Mouse (Mus musculus) ZHBTc4 (cell line): ENCODE measurements around the gene Cwc25.
A peak's percentile ranks its signal among the peaks of the same experiment; 100 is the strongest.
"Not testable (repeated sequence)": the region's sequence is repeated elsewhere in the genome, so short reads cannot be mapped to it uniquely, and the experiment has no call there.

Experiments
- DNase-seq: peaks from one replicate; pipeline ENCODE4 v3.0.0-alpha.2; 2011; ENCODE audit warnings: low read depth, low spot score

Gene Cwc25

DNA sequence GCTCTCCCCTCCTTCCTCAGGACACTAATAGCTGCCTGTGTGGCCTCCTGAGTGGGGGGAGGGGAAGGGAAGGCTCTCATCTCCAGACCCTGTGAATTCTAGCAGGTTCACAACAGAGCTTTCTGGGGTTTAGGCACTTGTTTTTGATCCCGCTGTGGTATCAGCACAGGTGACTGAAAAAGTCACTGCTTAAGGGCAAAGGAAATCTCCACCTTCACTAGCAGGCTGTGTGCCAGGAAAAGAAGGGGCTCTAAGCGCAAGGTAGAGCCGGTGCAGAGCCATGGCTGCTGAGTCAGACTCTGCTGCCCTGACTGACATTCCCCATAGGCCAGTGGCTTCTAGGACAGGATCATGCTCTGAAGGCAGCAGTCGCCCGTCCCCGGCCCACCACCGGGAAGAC lies 37.6 kb downstream of the Cwc25 start:
- DNase-seq: no peak

DNA sequence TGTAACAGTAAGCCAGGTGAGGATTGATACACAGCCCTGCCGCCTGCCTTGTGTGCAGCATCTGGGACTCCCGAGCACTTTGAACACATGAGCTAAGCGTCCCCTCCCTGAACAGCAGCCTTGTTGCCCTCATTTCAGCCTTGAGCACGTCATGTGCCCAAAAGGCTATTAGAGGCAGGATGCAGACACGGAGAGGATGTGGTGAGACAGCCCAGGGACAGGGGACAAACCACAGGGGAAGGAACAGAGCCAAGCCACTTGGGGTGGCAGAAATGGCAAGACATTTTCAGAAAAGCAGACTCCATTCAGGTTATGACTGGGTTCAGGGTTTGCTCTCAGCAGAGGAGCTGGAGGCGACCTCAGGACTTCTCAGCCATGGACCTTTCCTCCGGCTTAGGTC lies 38.0 kb downstream of the Cwc25 start:
- no peak for DNase-seq

DNA sequence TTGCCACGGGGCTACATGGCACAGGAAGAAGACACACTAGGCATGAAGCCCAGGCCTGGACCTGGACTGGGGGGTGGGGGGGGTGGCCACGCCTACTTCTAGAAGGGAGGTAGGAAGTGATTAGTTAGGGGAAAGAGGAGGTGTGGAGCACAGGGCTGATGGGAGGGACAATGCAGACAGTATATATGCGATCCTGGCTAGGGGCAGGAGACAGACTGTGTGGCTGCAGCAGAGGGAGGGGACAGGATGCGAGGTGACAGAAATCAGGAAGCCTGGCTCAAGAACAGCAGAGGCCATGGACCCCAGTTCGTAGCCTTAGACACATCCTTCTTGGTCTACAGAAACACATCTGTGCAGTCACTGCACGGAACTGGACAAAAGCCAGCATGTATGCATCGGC lies 42.6 kb downstream of the Cwc25 start:
- DNase-seq: no peak

DNA sequence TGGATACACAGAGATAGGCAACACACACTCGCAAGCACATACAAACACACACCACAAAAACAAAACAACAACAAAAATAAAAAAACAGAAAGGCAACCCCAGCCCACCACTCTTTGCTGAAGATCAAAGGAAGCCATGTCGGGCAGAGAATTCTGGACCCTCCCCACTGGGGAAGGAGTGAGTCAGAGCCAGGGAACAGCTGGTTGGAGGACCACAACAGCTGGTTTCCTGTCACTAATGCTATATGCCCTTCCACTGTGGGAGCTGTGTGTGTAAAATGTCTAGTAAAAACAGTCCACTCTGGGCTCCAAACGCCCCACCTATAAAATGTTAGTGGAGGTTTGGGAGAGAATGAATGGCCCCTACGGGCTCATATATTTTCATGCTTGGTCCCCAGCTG lies 45.0 kb downstream of the Cwc25 start:
- no peak for DNase-seq

DNA sequence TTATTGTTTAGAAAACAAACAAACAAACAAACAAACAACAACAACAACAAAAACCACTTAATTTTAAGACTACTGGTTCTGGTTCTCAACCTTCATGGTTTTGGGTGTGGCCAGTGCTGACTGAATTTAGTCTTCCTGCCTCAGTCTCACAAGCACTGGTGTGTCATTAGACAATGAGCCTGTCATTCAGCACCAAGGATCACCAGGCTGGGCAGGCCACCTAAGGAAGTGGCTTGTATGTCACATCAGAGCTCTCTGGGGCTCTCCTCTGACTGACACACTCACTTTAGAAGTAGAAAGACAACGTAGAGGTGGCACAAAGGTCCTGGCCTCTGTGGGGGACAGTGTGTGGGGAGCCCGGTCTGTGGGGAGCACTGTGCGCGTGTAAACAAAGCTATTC lies 47.3 kb downstream of the Cwc25 start:
- DNase-seq: no peak

DNA sequence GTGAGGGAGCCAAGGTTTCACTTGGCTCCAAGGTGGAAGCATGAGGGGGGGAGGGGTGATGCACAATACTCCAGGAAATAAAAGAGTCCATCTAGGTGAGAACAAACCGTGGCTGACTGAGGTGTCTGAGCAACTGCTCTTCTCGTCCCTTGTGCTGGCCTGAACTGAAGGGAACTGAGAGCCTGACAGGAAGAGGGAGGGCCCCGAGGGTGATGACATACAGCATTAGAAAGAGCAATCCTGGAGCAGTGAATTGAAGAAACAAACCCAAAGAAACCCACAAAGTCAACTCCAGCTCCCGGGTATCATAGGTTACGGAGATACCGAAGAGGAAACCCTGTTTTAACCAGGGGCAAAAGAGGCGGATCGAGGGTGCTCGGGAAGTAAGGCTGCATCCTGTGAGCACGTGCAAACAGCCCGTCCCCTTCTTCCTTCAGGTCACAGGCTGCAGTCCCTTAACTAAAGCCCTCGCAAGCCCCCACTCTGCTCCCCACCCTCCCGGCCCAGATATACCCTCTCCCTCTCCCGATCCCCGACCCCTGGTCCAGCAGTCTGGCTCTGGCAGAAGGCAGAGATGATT lies 48.0 kb downstream of the Cwc25 start:
- DNase-seq: no peak

DNA sequence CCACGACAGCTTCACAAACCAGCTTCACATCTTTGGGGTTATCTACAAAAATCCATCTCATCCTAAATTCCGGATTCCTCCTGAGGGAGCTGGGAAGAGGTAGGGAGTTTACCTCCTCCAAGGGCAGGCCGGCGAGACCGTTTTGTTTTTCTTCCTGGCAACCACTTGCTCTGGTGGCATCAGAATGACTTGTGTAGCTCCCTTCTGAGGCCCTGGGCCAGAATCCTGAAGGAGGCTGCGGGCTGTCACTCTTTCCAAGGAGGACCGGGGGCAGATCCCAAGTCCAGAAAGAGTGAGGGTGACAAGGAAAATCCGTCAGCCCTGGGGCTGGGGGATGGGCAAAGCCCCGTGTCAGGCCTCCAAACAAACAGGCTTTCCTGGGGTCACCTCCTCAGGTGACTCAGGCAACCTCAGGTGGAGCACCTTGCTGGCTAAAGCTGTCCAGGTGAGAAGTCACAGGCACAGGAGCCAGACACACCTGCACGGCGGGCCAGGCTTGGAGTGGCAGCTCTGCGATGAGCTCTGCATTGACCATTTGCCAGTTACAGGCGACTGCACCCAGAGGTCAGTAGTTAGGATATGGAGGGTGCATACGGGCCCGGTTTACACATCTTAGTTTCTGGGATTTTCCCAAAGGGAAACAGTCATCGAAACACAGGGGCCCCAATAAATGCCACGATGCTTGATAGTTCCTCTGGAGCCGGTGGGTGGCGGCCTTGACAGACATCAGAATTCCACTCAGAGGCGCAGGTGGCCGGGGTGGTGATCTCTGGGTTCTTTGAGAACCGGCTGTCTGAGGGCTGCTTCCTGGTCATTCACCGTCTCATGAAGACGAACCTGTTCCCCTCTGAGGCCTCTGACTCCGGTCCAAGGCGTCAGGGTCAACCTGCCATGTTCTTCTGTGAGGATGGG lies 48.7 kb downstream of the Cwc25 start:
- no peak for DNase-seq

DNA sequence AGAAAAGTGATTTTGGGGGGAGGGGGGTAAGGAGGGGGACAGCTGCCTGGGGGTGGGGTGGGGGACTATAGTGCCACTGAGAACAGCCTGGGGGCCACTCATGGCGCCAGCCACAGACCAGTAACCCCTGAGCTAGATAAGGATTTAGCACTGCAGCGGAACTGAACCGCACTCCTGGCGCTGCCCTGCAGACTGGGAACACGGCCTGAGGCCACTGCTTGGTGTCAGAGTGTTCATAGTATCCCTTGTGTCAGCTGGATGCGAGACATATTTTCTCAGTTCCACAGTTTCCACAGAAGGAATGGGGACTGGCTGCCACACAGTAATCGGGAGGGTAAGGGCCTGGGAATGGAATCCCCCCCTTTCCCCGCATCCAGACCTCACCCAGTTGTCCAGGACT lies 50.3 kb downstream of the Cwc25 start:
- no peak for DNase-seq

DNA sequence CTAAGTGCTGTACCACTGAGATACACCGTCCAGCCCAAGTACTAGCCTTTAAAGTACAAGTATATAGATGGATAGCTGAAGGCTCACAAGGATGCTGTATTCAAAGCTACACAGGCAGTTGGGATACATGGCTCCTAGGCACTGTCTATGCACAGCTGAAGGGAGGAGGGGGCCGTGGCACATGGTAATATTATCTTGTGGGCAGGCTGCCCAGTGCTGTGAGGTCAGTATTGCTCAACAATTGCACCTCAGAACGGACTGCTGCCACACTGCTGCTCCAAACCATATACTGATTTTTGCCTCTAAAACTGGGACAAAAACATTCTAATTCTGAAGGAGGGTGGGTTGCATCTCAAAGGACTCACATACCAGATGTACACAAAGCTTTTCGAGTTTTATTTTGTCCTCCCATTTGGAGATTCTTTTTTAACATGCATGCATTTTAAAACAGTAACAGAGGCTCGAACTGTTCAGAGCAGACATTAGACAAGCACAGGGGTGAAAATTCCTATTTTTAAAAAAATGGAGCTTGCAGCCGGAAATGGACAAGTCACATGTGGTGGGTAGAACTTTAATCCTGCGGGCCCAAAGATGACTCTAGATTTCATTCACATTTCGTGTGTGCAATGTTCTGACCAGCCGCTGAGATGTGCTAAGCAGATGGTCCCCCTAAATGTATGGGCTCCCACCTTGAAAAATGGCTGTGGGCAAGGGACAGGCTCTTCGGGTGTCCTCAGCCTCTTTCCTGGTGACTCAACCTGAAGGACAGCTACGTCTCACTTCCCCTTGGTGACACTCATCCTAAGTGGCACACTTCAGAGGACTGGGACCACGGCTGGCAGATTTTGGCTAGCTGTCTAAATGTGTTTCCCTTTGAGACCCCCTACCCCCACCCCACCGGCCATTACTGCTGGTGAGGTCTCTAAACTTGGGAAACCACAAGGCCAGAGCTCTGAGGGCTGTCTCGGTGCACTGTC lies 51.3 kb downstream of the Cwc25 start:
- DNase-seq: no peak

DNA sequence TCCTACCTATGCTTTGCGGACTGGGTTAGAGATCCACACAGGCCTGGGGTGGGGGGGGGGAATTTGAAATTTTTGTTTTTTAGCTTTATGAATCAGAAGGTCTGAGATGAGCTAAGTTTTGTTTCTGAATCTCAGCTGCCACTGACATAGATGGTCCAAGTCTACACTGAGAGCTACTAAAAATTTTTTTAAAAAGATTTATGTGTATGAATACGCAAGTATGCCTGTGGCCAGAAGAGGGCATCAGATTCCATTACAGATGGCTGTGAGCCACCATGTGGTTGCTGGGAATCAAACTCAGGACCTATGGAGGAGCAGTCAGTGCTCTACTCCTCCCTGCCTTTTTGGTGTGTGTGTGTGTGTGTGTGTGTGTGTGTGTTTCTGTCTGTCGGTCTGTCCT lies 52.0 kb downstream of the Cwc25 start:
- DNase-seq: peak; percentile 51

DNA sequence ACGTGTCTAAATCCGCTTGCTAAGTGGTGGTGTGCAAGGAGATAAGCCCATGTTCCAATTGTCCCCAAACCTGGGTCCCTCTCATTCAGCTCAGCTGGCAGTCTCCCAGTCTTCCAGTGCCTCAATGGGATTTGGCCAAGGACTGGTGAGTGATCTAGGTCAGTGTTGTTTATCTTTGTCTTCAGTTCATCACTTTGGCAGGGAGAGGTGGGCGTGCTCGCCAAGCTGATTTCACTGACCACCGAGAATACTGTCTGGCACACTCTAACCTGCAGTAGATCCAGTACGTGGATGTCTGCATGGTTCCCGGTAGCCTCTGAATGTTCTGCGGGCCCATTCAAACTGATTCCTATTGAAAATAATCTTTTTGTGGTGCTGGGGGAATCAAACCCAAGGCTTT lies 52.5 kb downstream of the Cwc25 start:
- DNase-seq: no peak

DNA sequence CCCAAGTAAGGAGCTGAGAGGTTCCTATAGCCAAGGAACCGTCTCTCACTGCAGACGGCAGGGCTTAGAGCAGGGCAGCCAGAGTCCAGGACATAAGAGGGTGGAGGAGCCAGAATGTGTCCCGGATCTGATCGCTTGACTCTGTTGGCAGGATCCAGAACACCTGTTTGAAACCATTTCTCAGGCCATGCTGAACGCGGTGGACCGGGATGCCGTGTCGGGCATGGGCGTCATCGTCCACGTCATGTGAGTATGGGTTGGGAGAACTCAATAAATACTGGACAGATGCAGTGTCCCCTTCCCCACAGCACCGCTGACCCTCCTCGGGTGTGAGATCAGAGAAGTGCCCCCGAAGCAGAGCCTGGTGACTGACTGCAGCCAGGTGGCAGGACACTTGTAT lies 54.1 kb downstream of the Cwc25 start:
- no peak for DNase-seq

DNA sequence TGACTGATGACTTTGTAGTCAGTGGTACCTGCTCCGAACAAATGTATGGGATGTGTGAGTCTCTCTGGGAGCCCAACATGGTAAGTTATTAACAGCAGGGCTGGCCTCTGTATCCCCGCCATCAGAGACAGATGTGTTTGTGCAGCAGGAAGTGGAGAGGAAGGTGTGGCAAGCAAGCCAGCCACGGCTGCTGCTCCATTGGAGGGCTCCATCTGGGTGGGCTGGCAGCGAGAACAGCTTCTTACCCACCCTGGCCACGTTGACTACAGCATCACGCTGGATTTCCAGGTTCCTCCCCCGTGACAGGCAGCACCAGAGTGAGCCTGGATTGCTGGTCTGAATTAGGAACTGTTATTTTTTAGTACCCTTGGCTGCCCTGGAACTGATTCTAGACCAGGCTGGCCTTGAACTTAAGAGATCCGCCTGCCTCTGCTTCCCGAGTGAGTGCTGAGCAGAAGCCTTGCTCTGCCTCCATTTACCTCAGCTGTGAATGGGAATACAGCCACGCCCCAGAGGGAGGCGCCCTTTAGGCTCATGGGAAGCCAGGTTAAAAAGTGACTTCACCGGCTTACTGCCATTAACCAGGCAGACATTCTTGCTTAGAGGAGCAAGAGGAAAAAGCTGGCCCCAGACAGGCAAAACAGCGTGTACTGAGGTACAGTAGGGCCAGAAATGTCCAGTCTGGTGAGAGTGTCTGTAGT lies 55.0 kb downstream of the Cwc25 start:
- peak; percentile 65 for DNase-seq

DNA sequence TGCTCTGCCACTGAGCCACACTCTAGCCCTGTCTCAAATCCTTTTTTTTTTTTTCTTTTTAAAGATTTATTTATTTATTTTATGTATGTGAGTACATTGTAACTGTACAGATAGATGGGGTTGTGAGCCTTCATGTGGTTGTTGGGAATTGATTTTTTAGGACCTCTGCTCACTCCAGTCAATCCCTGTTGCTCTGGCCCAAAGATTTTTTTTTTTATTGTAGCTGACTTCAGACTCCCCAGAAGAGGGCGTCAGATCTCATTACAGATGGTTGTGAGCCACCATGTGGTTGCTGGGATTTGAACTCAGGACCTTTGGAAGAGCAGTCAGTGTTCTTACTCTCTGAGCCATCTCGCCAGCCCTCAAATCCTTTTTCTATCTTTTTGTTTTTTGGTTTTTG lies 56.3 kb downstream of the Cwc25 start:
- not testable (repeated sequence) for DNase-seq

DNA sequence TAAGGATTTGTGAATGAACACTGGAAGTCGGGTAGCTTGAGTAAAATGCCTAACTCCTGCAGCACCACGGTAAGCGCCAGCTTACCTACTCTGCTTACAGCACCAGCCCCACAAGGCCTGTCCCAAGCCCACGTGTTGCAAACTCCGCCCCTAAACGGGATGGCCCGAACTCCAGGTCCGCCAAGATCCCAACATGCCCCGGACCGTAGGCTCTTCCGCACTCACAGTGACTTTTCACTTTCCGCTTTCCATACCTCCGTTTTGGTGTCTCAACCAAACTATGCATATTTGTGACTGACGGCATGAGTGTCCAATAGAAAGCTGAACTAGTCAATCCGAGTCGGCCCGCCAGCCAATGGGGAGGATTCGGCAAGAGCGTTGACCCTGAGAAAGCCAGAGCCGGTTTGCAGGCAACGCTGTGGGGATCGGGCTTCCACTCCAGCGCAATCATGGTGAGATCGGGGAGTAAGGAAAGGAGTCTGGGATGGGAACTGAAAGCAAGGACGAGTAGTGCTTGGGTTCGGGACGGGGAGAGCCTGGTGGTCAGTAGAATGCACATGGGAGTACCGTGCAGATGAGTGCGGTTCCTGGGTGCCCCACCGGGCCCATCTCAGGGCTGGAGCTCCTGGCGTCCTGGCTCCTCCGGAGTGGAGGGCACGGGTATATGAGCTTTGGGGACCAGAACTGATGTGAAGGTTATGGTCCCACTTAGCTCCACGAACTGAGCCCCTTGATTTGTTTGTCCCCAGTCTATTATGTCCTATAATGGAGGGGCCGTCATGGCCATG lies 63.1 kb downstream of the Cwc25 start, which contains the start of gene Psmb3:
Gene Psmb3, plus strand, starts transcription at position 361 of the 788 bp plus-strand sequence.
- peak; percentile 100 for DNase-seq

DNA sequence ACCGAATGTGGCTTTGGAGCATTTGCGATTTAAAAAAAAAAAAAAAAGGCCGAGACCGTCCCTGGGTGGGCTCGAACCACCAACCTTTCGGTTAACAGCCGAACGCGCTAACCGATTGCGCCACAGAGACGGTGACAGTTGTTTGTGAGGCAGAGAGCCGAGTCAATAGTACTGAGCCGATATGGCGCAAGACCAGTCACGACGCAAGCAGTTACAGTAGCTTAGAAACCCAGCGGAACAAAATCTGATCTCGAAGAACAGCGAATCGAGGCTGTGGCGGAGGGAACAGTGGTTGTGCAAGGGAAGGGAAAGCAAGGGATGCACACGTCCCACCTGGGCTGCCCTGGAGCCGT lies 64.0 kb downstream of the Cwc25 start:
- DNase-seq: peak; percentile 77

DNA sequence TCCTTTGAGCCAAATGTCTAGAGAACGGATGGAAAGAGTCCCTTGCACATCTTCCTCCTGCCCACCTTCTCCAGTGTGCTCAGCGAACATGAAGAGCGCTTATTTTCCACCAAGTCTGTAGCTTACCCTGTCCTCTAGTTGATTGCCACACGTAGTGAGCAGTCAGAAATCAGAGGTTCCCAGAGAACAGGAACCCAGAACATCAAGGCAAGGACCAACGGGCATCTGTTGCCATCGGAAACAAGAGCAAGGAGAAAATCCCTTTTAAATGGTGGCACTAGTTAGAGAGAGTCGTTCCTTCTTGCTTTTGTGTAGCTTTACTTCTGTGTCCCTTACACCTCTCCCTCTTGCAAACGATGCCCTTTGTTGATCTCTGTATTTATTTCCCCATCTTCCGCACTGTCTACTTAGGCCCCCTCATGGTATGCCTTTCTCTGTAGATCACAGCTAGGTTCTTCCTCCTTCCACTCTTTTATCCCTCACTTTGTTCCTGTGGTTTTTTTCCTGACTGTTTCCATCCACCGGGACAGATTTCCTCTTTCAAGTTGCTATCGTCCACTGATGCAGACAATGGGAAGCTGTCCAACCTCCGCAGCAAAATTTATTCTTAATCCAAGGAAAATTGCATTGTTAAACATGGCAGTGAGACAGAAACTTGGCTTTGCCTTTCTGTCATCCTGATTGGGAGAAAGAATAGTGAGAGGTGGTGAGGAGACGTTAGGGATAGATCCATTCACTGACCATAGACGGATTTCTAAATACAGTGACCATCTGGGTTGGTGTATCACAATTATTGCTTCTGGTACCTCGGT lies 64.6 kb downstream of the Cwc25 start:
- DNase-seq: no peak

DNA sequence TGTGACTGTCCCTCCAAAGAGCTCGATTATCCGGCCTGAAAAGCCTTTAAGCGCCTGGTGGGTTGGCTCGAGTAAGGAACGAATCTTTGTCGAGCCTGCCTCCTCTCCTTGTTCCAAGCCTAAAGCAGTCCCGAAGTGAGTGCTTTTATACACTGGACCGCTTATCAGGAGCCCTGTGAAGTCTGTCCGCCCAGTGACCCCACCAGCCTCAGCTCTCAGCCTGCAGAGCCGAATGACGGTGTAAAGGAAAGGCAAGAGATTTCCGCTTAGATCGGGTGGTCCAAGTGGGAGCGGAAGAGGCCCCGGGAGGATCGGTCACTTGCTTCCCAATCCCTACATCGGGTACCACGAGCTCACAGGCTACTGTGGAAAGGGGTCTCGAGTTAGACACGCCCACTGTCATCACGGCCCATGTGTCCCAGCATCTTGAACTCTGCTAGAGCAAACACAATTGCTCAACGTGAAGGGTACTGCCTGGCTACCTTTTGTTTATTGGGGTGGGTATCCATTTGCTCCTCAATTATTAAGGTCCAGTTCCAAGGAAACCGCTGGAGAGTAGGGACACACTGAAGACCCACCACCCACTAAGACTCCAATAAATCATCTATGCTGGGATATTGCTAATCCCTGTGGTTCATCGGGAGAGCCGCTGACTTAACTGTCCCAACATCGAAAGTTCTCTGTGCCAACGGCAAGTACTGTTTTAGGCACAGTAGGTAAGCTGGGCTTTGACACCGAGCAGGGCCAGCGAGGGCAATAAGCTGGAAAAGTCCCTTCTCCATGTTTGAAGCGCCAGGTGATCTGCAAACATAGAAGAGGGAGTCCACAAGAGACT lies 65.4 kb downstream of the Cwc25 start:
- no peak for DNase-seq
